Mouse (Mus musculus) 3134 (cell line): ENCODE data around the gene Odf2.
A peak's percentile ranks its signal among the peaks of the same experiment; 100 is the strongest.

Experiments
- DNase-seq: peaks from one replicate; pipeline ENCODE4 v3.0.0-alpha.2; 2011; ENCODE audit warnings: low spot score; ENCODE audit not compliant: insufficient read length; ENCODE audit errors: extremely low read depth

The Odf2 gene

GRCm38 (mm10) chr2:29930506-29930905 lies 41.5 kb downstream of the Odf2 start:
- DNase-seq = no peak

DNA sequence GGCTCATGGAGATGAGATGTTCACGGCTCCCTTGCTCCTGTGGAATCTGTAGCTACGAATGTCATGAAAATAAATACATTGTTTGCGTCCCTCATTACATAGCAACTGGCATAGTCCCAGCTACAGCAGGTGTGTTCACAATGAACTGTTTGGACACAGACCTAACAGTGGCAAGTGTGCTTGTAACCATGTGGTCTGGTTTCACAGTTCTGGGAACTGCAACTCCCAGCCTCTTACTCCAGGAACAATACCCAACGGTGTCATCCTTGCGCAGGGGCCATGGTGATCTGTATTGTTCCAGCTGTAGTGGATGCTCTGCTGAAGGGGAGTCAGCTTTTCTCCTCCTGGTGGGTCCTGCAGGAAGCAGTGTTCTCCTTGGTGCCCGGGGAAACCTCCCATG lies 42.2 kb downstream of the Odf2 start:
- DNase-seq = no peak

GRCm38 (mm10) chr2:29934906-29935599 lies 46.0 kb downstream of the Odf2 start, which contains the start of gene Gle1:
Gle1 (plus strand) TSS chr2:29935426.
- DNase-seq = peak; percentile 95

DNA sequence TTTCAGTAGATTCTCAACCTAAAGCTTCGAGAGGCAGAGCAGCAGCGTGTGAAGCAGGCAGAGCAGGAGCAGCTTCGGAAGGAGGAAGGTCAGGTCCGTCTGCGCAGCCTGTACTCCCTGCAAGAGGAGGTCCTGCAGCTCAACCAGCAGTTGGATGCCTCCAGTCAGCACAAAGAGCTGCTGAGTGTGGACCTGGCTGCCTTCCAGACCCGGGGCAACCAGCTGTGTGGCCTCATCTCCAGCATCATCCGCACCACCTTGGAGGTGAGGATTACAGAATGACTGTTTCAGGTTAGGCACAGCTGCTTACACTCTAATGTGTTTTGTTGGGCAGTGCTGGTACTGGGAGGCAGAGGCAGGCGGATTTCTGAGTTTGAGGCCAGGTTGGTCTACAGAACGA lies 51.1 kb downstream of the Odf2 start:
- DNase-seq = no peak

DNA sequence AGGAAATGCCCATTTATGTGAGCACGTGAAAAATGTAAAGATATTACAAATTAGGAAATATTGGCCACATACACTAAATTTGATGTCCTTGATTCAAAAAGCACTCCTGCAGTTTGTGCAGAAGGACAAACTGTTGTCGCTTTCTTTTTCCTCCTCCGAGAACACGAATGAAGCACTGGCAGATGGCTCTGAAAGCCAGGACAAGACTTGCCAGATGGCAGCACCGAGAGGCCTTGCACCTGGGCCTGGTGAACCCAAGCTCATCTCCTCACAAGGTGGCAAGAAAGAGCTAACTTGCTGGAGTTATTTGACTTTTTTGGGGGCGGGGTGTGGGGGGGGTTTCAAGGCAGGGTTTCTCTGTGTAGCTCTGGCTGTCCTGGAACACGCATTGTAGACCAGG lies 51.8 kb downstream of the Odf2 start:
- DNase-seq = no peak

DNA sequence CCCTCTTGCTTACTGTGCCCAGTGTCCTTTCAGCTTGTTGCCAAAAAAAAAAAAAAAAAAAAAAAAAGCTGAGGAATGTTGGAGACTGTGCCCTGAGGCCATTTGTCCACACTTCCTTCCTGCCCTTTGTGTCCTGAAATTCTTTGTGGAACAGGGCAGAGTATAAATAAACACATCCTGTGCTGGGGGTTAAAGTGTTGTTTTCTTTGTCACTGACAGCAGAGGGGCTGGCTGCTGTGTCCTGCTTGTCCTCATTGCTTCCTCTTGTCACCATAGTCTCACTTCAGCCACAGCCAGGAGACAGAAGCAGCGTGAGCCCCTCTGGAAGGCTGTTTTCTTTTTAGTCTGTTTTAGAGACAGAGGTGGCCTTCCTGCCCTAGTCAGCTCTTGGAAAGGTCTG lies 55.7 kb downstream of the Odf2 start:
- peak; percentile 47 for DNase-seq

DNA sequence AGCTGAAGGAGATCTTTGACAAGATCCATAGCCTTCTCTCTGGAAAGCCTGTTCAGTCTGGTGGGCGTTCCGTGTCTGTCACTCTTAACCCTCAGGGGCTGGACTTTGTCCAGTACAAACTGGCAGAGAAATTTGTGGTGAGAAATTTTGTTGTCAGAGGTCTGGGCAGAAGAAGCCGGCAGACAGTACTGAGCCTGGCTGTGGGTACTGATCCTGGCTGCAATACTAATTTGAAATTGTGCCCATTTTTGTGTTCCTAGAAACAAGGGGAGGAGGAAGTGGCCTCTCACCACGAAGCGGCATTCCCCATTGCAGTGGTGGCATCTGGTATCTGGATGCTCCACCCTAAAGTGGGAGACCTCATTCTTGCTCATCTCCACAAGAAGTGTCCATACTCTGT lies 59.9 kb downstream of the Odf2 start:
- no peak for DNase-seq

GRCm38 (mm10) chr2:29961246-29961645 lies 72.2 kb downstream of the Odf2 start:
- DNase-seq = no peak

GRCm38 (mm10) chr2:29964354-29965249 lies 75.6 kb downstream of the Odf2 start:
- DNase-seq = no peak

DNA sequence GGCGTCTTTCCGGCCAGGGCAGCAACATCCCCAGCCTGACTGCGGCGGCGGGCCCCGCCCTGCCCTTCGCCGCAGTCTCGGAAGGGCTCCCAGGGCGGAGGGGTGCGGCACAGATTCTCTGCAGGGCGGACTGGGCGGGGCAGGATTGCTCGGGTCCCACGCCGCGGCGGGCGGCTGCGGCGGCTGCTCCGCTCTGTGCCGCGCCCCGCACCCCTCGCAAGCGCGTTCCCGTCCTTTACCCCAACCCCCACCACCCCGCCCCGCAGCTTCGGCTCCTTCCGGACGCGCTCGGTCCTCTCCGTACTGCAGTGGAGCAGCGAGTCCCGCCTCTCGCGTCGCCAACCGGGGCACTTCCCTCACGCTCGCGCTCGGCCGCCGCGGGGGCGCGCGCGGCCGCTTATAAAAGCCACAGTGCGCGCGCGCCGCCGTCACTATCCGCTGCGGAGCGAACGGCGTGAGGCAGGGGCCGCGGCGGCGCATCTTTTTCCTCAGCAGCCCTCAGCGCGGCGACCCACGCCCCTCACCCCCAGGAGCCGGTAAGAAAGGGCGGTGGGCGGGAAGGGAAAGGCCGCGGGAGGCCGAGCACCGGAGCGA lies 76.3 kb downstream of the Odf2 start, which contains the start of gene Sptan1:
Gene Sptan1 (plus strand): TSS at position 311 of the 594 bp plus-strand sequence.
- DNase-seq = peak; percentile 98

DNA sequence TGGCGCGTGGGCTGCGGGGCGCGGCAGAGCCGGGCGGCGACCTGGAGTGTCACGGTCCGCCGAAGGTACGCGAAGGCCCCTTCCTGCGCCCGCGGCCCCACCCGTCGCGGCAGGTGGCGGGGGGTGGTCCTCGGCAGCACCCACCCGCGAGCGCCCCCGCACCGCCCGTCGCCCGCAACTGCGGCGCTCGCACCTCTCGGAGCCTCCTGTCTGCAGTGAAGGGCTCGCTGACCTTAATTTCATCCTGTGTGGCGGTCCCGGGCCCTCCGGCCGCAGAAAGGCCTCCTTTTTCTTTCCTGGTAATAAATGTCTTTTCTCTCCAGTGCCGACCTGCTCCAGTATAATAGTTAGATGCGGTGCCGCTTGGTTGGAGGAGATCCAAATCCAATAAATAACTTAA lies 76.9 kb downstream of the Odf2 start:
- DNase-seq = no peak

GRCm38 (mm10) chr2:29966826-29967225 lies 77.8 kb downstream of the Odf2 start:
- DNase-seq = no peak

GRCm38 (mm10) chr2:29967768-29968167 lies 78.7 kb downstream of the Odf2 start:
- DNase-seq = no peak

DNA sequence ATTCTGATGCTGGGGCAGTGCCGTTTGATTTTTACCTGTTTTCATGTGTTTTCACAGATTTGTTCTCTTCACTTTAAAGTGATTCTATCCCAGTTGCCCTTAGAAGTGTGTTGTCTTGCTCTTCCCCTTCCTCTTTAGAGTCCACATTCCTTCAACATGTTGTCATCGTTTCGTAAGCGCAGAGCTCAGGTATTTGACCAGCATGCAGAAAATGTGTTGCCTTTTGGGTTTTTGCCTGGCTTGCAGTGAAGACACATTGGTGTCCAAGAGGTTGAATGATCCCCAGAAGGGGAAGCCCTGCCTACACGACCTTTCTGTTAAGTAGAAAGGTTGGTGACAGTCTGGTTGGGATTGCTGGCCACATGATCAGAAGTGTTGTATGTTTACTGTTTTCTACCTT lies 79.6 kb downstream of the Odf2 start:
- no peak for DNase-seq

GRCm38 (mm10) chr2:29971838-29972635 lies 83.0 kb downstream of the Odf2 start:
- DNase-seq = no peak

- DNase-seq = no peak
Measured at GRCm38 (mm10) chr2:29973525-29973924, 84.5 kb downstream of the Odf2 start.

DNA sequence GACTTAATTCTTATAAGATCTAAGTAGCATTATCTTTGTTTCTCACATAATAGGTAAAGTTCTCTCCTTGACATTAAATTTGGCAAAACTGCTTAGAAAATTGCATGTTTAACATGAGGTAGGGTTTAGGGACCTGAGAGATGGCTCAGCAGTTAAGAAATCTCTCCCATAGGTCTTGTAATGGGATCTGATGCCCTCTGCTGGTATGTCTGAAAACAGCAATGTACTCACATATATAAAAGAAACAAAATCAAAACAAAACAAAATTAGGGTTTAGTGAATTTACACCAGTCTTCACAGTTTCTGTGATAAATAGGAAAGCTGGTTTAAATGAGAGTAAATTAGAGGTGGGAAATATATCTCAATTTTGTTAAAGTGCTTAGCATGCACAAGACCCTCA lies 88.3 kb downstream of the Odf2 start:
- DNase-seq = peak; percentile 17

DNA sequence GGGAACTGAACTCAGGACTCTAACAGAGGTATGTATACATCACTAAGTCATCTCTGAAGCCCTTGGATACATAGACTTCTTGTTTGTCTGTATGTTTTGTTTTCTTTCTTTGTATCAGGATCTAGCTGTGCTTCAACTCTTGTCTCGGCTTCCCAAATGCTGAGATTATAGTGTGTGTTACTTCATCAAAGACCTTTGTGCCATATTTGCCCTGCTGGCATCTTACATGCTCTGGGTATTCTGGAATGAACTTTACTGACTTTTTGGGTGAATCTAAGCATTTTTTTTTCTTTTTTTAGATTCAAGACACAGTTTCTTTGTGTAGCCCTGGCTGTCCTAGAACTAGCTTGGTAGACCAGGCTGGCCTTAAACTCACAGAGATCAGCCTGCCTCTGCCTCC lies 91.6 kb downstream of the Odf2 start:
- no peak for DNase-seq
